Mouse (Mus musculus): ENCODE measurements around the gene Qtrt2. TPM values are rescaled to one million over a fixed set of nuclear protein-coding genes. Genes with fewer than 3 reads are reported as not detected.
A peak's percentile ranks its signal among the peaks of the same experiment; 100 is the strongest.

The Qtrt2 gene
- polyA plus RNA-seq (2016; fragmentation: Nextera tagmentation; extraction: Ambion mirVana): 16.6 and 17.9 TPM in 2 replicates

DNA sequence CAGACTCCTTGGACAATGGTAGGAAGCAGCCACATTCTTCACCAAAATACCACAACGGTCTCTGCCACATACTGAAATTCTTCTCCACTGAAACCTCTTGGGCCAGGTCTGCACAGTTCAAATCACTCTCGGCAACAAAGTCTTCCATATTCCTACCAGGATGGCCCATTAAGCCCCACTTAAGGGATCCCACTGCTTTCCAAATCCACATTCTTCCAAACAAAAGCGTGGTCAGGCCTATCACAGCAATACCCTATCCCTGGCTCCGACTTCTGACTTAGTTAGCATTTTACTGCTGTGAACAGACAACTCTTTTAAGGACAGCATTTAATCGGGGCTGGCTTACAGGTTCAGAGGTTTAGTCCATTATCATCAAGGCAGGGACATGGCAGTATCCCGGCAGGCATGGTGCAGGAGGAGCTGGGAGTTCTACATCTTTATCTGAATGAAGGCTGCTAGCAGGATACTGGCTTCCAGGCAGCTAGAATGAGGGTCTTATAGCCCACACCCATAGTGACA lies at the start of gene Qtrt2:
Gene Qtrt2, minus strand, starts transcription at position 469 of the 519 bp plus-strand sequence.
- H3K27ac ChIP-seq (ENCODE audit: poor library complexity, severe bottlenecking): no peak within 1 kb of the TSS
- H3K9me3 ChIP-seq (replicated peaks): no peaks in the 10 kb centered on the region
- WGBS: 67% methylated on average over 6 of the region's 6 CpGs

DNA sequence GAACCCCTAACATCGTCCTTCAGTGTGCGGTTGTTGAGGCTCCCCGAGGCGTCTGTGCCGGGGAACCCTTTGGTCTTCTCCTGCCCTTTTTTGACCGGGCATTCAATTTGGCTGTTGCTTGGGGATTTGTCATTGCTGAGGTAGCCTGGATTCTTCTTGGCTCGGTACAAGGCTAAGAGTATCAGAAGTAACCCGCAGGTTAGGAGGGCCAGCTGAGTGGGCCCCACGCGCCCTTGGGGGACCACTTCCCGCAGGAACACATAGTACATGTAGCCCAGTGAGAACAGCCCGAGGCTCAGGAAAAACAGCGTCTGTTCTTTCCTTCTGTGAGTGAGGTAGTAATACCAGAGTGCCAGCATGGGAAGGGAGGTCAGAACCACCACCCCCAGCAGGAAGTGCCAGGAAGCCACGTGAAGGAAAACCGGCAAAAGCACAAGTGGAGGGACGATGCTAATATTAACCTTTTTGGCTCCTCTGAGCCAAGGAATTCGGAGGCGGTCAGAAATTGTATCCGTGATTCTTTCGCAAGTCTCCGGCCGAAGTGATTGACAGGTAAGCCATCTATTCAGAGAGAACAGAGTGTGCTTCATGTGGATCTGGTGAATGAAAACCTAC lies 47.1 kb upstream of the Qtrt2 start:
- WGBS: 78% methylated on average over 22 of the region's 22 CpGs

More for the DNA sequence above, at the start of gene Qtrt2:
- H3K4me2 ChIP-seq: no peak within 1 kb of the TSS
- H3K4me1 ChIP-seq (replicated peaks): no peaks in the 10 kb centered on the region
- no peaks in the 10 kb centered on the region for H3K36me3 ChIP-seq
- no peak for ATAC-seq (ENCODE audit: insufficient number of reproducible peaks, low FRiP score)
- H3K27me3 ChIP-seq (replicated peaks): no peaks in the 10 kb centered on the region
- no peak within 1 kb of the TSS for H3K4me3 ChIP-seq
- H3K9ac ChIP-seq: no peak within 1 kb of the TSS

DNA sequence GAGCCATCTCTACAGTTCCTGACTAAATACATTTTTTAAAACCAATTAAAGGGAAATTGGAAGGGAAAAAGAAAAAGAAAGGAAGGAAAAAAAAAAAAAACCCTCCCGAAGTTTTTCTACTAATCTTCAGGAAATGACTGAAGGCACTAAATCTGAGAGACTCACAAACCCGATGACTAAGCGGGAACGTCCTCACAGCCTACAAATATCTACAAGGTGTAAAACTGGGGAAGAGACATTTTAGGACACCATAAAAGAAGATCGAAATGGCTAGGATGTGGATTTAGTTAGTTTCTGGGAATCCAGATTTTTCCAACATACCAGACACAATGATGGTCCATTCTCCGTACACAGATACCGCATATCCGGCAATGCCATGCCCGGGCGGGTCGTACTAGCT lies 46.5 kb upstream of the Qtrt2 start:
- no peak for ATAC-seq (ENCODE audit: insufficient number of reproducible peaks, low FRiP score)
- no peaks in the 10 kb centered on the region for H3K36me3 ChIP-seq
- WGBS: 85% methylated on average over 11 of the region's 11 CpGs

More for the DNA sequence above, 47.1 kb upstream of the Qtrt2 start:
- H3K4me2 ChIP-seq: no peak overlapping the region
- H3K27me3 ChIP-seq (replicated peaks): peaks cover 7% of the 10 kb centered on the region
- ATAC-seq (ENCODE audit: insufficient number of reproducible peaks, low FRiP score): no peak
- H3K9ac ChIP-seq: no peak overlapping the region
- no peak overlapping the region for H3K27ac ChIP-seq (ENCODE audit: poor library complexity, severe bottlenecking)
- H3K36me3 ChIP-seq: no peaks in the 10 kb centered on the region
- no peak overlapping the region for H3K4me3 ChIP-seq
- H3K9me3 ChIP-seq (replicated peaks): no peaks in the 10 kb centered on the region
- H3K4me1 ChIP-seq (replicated peaks): 0 out of 2 replicates have a peak, but pooled peaks cover under 1% of the 10 kb centered on the region

DNA sequence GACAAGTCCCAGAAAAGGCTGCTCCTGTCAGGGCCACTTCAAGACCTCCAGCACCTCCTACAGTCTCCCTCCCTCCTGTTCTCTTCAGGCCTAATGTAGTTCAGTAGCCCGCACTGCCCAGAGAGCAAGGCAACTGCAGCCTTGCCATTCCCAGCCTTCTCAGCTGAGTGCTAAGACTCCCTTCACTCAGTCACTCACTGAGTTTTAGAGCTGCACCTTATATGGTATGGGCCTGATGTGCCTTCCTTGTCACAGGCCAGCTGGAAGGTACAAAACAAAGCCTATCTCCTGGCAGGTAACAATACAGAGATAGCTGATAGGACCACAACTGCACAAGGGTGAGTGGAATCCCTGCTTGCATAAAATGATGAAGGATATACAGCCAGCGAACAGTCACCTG lies 45.8 kb upstream of the Qtrt2 start:
- H3K27me3 ChIP-seq (replicated peaks): peaks cover 7% of the 10 kb centered on the region
- no peak for ATAC-seq (ENCODE audit: insufficient number of reproducible peaks, low FRiP score)
- H3K36me3 ChIP-seq: no peaks in the 10 kb centered on the region
- WGBS: 86% methylated on average over 2 of the region's 2 CpGs
- no peak overlapping the region for H3K4me3 ChIP-seq
- no peak overlapping the region for H3K9ac ChIP-seq
- no peak overlapping the region for H3K4me2 ChIP-seq
- no peaks in the 10 kb centered on the region for H3K4me1 ChIP-seq (replicated peaks)
- no peak overlapping the region for H3K27ac ChIP-seq (ENCODE audit: poor library complexity, severe bottlenecking)
- H3K9me3 ChIP-seq (replicated peaks): no peaks in the 10 kb centered on the region

More for the DNA sequence above, 46.5 kb upstream of the Qtrt2 start:
- no peak overlapping the region for H3K9ac ChIP-seq
- no peaks in the 10 kb centered on the region for H3K4me1 ChIP-seq (replicated peaks)
- no peak overlapping the region for H3K27ac ChIP-seq (ENCODE audit: poor library complexity, severe bottlenecking)
- H3K27me3 ChIP-seq (replicated peaks): peaks cover 7% of the 10 kb centered on the region
- no peak overlapping the region for H3K4me3 ChIP-seq
- H3K4me2 ChIP-seq: no peak overlapping the region
- H3K9me3 ChIP-seq (replicated peaks): no peaks in the 10 kb centered on the region

DNA sequence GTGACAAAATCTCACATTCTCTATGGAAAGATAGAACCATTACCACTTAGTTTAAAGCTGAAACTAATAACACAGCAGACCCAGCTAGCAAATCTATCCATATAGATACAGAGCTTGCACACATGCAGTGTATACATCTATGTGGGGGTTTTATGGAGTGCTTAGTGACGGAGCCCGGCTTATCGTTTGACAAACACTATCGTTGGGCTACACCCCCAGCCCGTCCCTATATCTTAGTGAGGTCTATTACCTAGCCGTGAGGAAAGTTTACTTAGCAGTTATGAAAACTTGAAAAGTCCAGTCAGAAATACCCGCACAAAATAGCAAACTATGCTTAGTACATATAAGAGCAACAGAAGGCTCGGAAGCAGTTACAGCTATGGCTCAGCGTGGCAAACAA lies 45.1 kb upstream of the Qtrt2 start:
- no peak overlapping the region for H3K9ac ChIP-seq
- no peaks in the 10 kb centered on the region for H3K36me3 ChIP-seq
- H3K4me2 ChIP-seq: no peak overlapping the region
- H3K4me3 ChIP-seq: no peak overlapping the region
- H3K4me1 ChIP-seq (replicated peaks): no peaks in the 10 kb centered on the region
- peaks cover 7% of the 10 kb centered on the region; the same call in 1 of the 2 replicates for H3K27me3 ChIP-seq (replicated peaks)
- no peak for ATAC-seq (ENCODE audit: insufficient number of reproducible peaks, low FRiP score)
- no peaks in the 10 kb centered on the region for H3K9me3 ChIP-seq (replicated peaks)
- WGBS: 84% methylated on average over 9 of the region's 9 CpGs
- no peak overlapping the region for H3K27ac ChIP-seq (ENCODE audit: poor library complexity, severe bottlenecking)

DNA sequence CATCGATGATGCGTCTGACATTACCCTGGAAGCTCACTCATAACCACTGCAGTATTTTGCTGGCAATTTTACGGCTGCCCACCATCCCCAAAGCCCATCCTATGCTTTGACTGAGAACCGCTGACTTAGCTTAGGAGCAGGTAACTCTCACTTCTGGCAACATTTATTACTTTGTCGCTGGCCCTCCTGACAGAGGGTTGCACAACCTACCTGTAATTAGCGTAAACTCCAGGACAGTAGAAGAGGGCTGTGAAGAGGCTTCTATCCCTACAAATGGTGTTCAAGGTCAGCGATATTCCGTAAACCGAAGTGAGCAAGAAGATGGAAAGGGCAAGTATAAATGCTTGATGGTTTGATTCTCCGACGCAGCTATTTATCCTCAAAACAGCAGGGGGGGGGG lies 44.6 kb upstream of the Qtrt2 start:
- H3K36me3 ChIP-seq: no peaks in the 10 kb centered on the region
- WGBS: 86% methylated on average over 11 of the region's 11 CpGs
- H3K4me3 ChIP-seq: no peak overlapping the region
- peaks cover 2% of the 10 kb centered on the region; the same call in 1 of the 2 replicates for H3K27me3 ChIP-seq (replicated peaks)
- H3K27ac ChIP-seq (ENCODE audit: poor library complexity, severe bottlenecking): no peak overlapping the region
- no peaks in the 10 kb centered on the region for H3K9me3 ChIP-seq (replicated peaks)
- H3K4me2 ChIP-seq: no peak overlapping the region
- no peak for ATAC-seq (ENCODE audit: insufficient number of reproducible peaks, low FRiP score)
- H3K4me1 ChIP-seq (replicated peaks): no peaks in the 10 kb centered on the region
- H3K9ac ChIP-seq: no peak overlapping the region

DNA sequence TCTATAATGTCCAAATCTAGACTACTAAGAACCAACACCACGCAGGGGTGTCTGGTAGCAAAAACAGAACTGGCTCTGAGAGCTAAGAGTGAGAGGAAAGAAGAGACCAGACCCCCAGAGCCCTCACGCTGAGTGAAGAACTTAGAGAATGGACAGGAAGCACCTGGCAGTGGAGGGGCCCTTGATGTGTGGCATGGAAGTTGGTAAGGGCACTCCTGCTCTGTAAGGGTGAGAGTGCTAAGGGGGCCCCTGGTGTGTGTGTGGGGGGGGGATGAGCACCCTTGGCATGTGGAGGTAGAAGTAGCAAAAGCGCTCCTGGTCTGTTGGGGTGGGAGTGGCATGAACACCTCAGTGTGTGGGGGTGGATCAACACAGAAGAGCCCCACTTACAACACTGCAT lies 43.8 kb upstream of the Qtrt2 start:
- Histone ChIP-seq H3K27ac (ENCODE audit: poor library complexity, severe bottlenecking) (no peak overlapping the region), H3K27me3 (replicated peaks) (no peaks in the 10 kb centered on the region), H3K9me3 (replicated peaks) (no peaks in the 10 kb centered on the region), H3K9ac (no peak overlapping the region), H3K4me3 (no peak overlapping the region), H3K36me3 (no peaks in the 10 kb centered on the region), H3K4me1 (replicated peaks) (no peaks in the 10 kb centered on the region), H3K4me2 (no peak overlapping the region)
- 0 out of 2 replicates have a peak, but pooled peaks have one; percentile 36 for ATAC-seq (ENCODE audit: insufficient number of reproducible peaks, low FRiP score)
- WGBS: 79% methylated on average over 3 of the region's 3 CpGs

DNA sequence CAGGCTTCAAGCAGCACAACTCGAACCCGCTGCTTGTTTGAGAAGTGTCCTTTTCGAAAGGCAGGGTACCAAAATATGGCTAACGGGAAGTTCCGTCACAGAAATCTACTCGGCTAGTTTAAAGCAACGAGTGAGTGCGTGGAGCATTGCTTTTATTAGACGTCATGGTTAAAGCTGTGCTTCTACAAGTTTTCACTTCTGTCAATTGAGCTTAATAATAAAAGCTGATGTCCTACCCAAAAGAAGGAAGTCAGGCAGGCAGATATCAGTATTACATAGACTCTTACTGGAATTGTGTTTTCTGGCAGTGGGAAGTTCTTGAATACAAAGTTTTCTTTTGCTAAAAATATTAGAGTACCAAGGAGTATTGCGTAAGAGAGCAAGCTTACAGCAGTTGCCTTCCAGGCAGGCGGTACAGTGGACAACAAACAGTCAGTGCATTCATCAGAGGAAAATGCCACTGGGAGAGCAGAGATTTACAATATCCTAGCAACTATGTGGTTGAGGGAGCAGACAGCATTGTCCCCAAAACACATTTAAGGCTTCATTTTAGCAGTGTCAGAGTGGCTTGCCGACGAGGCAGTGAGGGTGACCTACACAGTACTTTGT lies 39.3 kb upstream of the Qtrt2 start:
- H3K9ac ChIP-seq: no peak overlapping the region
- WGBS: 83% methylated on average over 13 of the region's 13 CpGs

DNA sequence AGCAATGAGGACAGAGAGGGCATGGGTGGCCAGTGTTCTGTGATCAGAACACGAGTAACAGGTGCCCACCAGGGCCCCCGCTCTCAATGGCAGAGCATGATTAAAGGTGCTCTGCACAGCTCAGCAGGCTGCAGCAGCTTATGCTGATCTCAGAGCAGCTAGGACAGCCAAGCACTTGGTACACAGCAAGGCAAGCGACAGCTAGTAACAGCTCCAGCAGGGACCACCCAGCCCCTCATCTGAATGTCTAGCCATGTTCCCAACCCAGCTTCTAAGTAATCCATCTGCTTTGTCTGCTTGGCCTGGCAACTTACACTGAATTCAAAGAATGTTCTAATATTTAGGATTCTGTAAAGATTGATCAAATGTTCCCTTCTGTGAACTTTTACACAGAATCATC lies 37.2 kb upstream of the Qtrt2 start:
- ATAC-seq (ENCODE audit: insufficient number of reproducible peaks, low FRiP score): no peak
- Histone ChIP-seq H3K9me3 (replicated peaks) (no peaks in the 10 kb centered on the region), H3K27me3 (replicated peaks) (no peaks in the 10 kb centered on the region), H3K27ac (ENCODE audit: poor library complexity, severe bottlenecking) (no peak overlapping the region), H3K4me2 (no peak overlapping the region), H3K4me1 (replicated peaks) (no peaks in the 10 kb centered on the region), H3K4me3 (no peak overlapping the region), H3K9ac (no peak overlapping the region), H3K36me3 (0 out of 2 replicates have a peak, but pooled peaks cover 4% of the 10 kb centered on the region)
- WGBS: 72% methylated on average over 3 of the region's 3 CpGs

More for the DNA sequence above, 39.3 kb upstream of the Qtrt2 start:
- no peaks in the 10 kb centered on the region for H3K9me3 ChIP-seq (replicated peaks)
- no peak for ATAC-seq (ENCODE audit: insufficient number of reproducible peaks, low FRiP score)
- no peaks in the 10 kb centered on the region for H3K36me3 ChIP-seq
- H3K27ac ChIP-seq (ENCODE audit: poor library complexity, severe bottlenecking): no peak overlapping the region
- no peak overlapping the region for H3K4me3 ChIP-seq
- H3K4me2 ChIP-seq: no peak overlapping the region
- no peaks in the 10 kb centered on the region for H3K4me1 ChIP-seq (replicated peaks)
- no peaks in the 10 kb centered on the region for H3K27me3 ChIP-seq (replicated peaks)

DNA sequence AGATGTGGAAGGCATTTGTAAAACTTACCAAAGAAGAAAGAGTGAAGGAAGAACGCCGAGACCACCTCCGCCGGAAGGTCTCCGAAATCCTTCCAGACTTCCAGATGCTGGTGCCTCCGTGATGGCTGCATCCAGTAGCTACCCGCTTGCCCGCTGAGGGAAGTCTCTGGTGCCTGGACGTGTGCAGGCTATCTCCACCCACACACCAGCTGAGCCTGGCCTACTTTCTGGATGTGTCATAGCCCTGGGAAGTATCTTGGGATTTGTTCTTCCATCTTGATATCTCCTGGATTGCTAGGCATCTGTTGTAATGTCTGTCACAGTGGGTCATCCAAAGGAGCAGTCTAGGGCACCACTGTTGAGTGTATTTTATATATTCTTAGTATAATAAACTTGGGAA lies 36.7 kb upstream of the Qtrt2 start:
- ATAC-seq (ENCODE audit: insufficient number of reproducible peaks, low FRiP score): no peak
- Histone ChIP-seq H3K27me3 (replicated peaks) (no peaks in the 10 kb centered on the region), H3K4me2 (no peak overlapping the region), H3K9me3 (replicated peaks) (no peaks in the 10 kb centered on the region), H3K4me3 (no peak overlapping the region), H3K9ac (no peak overlapping the region), H3K36me3 (0 out of 2 replicates have a peak, but pooled peaks cover 4% of the 10 kb centered on the region), H3K4me1 (replicated peaks) (no peaks in the 10 kb centered on the region), H3K27ac (ENCODE audit: poor library complexity, severe bottlenecking) (no peak overlapping the region)
- whole genome bisulfite sequencing: 86% methylated on average over 9 of the region's 9 CpGs

DNA sequence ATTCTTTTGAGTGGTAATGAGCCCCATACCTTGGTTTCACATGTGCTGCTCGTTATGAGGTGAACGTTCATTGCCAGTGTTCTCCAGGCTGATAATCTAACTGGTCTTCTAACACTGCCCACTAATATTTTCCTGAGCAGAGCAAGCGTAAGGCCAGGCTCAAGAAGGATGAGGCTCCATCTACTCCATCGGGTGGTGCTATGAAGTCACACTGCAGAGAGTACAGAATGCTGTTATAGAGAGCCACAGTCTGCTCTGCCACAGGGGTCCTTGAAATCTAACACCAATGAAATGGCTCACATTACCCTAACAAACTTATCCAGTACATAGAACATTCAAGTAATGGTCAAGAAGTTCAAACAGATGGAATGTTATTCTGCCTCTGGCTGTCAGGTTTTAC lies 31.4 kb upstream of the Qtrt2 start:
- ATAC-seq (ENCODE audit: insufficient number of reproducible peaks, low FRiP score): no peak
- 87% methylated on average over 4 of the region's 4 CpGs for WGBS
- Histone ChIP-seq H3K9me3 (replicated peaks) (no peaks in the 10 kb centered on the region), H3K4me2 (no peak overlapping the region), H3K4me1 (replicated peaks) (no peaks in the 10 kb centered on the region), H3K9ac (no peak overlapping the region), H3K4me3 (no peak overlapping the region), H3K27ac (ENCODE audit: poor library complexity, severe bottlenecking) (no peak overlapping the region), H3K27me3 (replicated peaks) (no peaks in the 10 kb centered on the region), H3K36me3 (0 out of 2 replicates have a peak, but pooled peaks cover 9% of the 10 kb centered on the region)

Measured in heart, embryonic 12.5 days (tissue).